Mouse (Mus musculus) MEL (cell line): Measurements from ENCODE around the gene Ehbp1. TPM values are rescaled to one million over a fixed set of nuclear protein-coding genes. Genes with fewer than 3 reads are reported as not detected.

Experiments used
- DNase-seq: peaks from one replicate; pipeline ENCODE4 v3.0.0; 2011; ENCODE audit warnings: low read depth, low spot score
- H3K27ac ChIP-seq: 2 replicates; pipeline ENCODE4 v1.5.1; 2012; ENCODE audit warnings: low read depth, mild to moderate bottlenecking, control low read depth, low read length, moderate library complexity; ENCODE audit not compliant: control insufficient read depth
- H3K27me3 ChIP-seq, 2 experiments: fragments of 150-350 bp in 1 of 2; sonication (generic) in 1 of 2; 2 replicates each; pipeline ENCODE4 v1.6.1; 2012; ENCODE audit warnings: low read length in 2 of 2, mild to moderate bottlenecking in 2 of 2, improper control_type of control experiment in 1 of 2, moderate library complexity in 1 of 2; ENCODE audit not compliant: insufficient read depth in 2 of 2, control insufficient read depth in 1 of 2
- H3K36me3 ChIP-seq, 2 experiments: 2 replicates each; pipeline ENCODE4 v1.6.1; 2012 to 2014; ENCODE audit warnings: low read length in 2 of 2, improper control_type of control experiment in 1 of 2, inconsistent platforms in 1 of 2, mild to moderate bottlenecking in 1 of 2; ENCODE audit not compliant: insufficient read depth in 2 of 2, control insufficient read depth in 1 of 2
- H3K4me1 ChIP-seq, 2 experiments: fragments of 150-350 bp in 1 of 2; sonication (generic) in 1 of 2; 2 replicates each; pipeline ENCODE4 v1.6.1; 2012; ENCODE audit warnings: low read length in 2 of 2, improper control_type of control experiment in 1 of 2, mild to moderate bottlenecking in 1 of 2; ENCODE audit not compliant: insufficient read depth in 2 of 2, control insufficient read depth in 1 of 2
- H3K4me3 ChIP-seq, 2 experiments: fragments of 150-350 bp in 1 of 2; sonication (generic) in 1 of 2; 2 replicates each; pipeline ENCODE4 v1.5.1; 2012; ENCODE audit warnings: low read depth in 2 of 2, low read length in 2 of 2, mild to moderate bottlenecking in 2 of 2, moderate library complexity in 2 of 2, control low read depth in 1 of 2, improper control_type of control experiment in 1 of 2; ENCODE audit not compliant: control insufficient read depth in 1 of 2, insufficient read depth in 1 of 2
- H3K79me2 ChIP-seq: 2 replicates; pipeline ENCODE4 v1.6.1; 2012; ENCODE audit warnings: mild to moderate bottlenecking, low read length, moderate library complexity; ENCODE audit not compliant: control insufficient read depth, poor library complexity, insufficient read depth
- H3K9ac ChIP-seq: 2 replicates; pipeline ENCODE4 v1.6.1; 2012; ENCODE audit warnings: low read depth, mild to moderate bottlenecking, control low read depth, low read length, moderate library complexity; ENCODE audit not compliant: control insufficient read depth, poor library complexity, severe bottlenecking
- H3K9me3 ChIP-seq: fragments of 150-350 bp; sonication (generic); replicated peaks from 2 replicates; pipeline ENCODE4 v1.6.1; 2012; ENCODE audit warnings: mild to moderate bottlenecking, low read length, improper control_type of control experiment, moderate library complexity; ENCODE audit not compliant: insufficient read depth
- BHLHE40 ChIP-seq: IDR thresholded peaks from 2 replicates; pipeline ENCODE4 v1.6.1; 2012; ENCODE audit warnings: low read depth, mild to moderate bottlenecking, inconsistent platforms, low read length, improper control_type of control experiment, borderline replicate concordance
- CHD1 ChIP-seq: IDR thresholded peaks from 2 replicates; pipeline ENCODE4 v1.6.1; 2012; ENCODE audit warnings: low read depth, mild to moderate bottlenecking, inconsistent platforms, low read length, improper control_type of control experiment
- CHD2 ChIP-seq: IDR thresholded peaks from 2 replicates; pipeline ENCODE4 v1.6.1; 2011; ENCODE audit warnings: low read length, improper control_type of control experiment
- E2F4 ChIP-seq: IDR thresholded peaks from 2 replicates; pipeline ENCODE4 v1.6.1; 2011; ENCODE audit warnings: low read depth, low read length, improper control_type of control experiment, borderline replicate concordance
- ELF1 ChIP-seq: IDR thresholded peaks from 2 replicates; pipeline ENCODE4 v1.6.1; 2014; ENCODE audit warnings: low read depth, mild to moderate bottlenecking, inconsistent platforms, low read length, improper control_type of control experiment, moderate library complexity
- ETS1 ChIP-seq: IDR thresholded peaks from 2 replicates; pipeline ENCODE4 v1.6.1; 2012; ENCODE audit warnings: low read depth, mild to moderate bottlenecking, inconsistent platforms, low read length, improper control_type of control experiment, moderate library complexity
- HCFC1 ChIP-seq: IDR thresholded peaks from 2 replicates; pipeline ENCODE4 v1.6.1; 2012; ENCODE audit warnings: low read depth, mild to moderate bottlenecking, inconsistent platforms, low read length, improper control_type of control experiment, moderate library complexity
- JUND ChIP-seq: IDR thresholded peaks from 2 replicates; pipeline ENCODE4 v1.6.1; 2011; ENCODE audit warnings: low read depth, mild to moderate bottlenecking, improper control_type of control experiment, low read length
- KAT2A ChIP-seq: conservative IDR thresholded peaks from 2 replicates; pipeline ENCODE4 v1.6.1; 2012; ENCODE audit warnings: low read depth, low read length, improper control_type of control experiment, inconsistent platforms
- MAZ ChIP-seq: IDR thresholded peaks from 2 replicates; pipeline ENCODE4 v1.6.1; 2012; ENCODE audit warnings: low read depth, mild to moderate bottlenecking, inconsistent platforms, low read length, improper control_type of control experiment
- MYC ChIP-seq: IDR thresholded peaks from 2 replicates; pipeline ENCODE4 v1.6.1; 2011; ENCODE audit warnings: low read depth, mild to moderate bottlenecking, low read length, improper control_type of control experiment, moderate library complexity
- NRF1 ChIP-seq: IDR thresholded peaks from 2 replicates; pipeline ENCODE4 v1.6.1; 2014; ENCODE audit warnings: low read depth, mild to moderate bottlenecking, inconsistent platforms, low read length, improper control_type of control experiment, moderate library complexity; ENCODE audit not compliant: poor library complexity, insufficient read depth, severe bottlenecking
- POLR2AphosphoS2 ChIP-seq: IDR thresholded peaks from 2 replicates; pipeline ENCODE4 v1.6.1; 2011; ENCODE audit warnings: low read length, improper control_type of control experiment
- RAD21 ChIP-seq: IDR thresholded peaks from 2 replicates; pipeline ENCODE4 v1.6.1; 2011; ENCODE audit warnings: mild to moderate bottlenecking, low read depth, low read length, improper control_type of control experiment
- RCOR1 ChIP-seq: IDR thresholded peaks from 2 replicates; pipeline ENCODE4 v1.6.1; 2012; ENCODE audit warnings: low read depth, mild to moderate bottlenecking, inconsistent platforms, low read length, improper control_type of control experiment
- SIN3A ChIP-seq: IDR thresholded peaks from 2 replicates; pipeline ENCODE4 v1.6.1; 2012; ENCODE audit warnings: low read length, improper control_type of control experiment, inconsistent platforms
- UBTF ChIP-seq: IDR thresholded peaks from 2 replicates; pipeline ENCODE4 v1.6.1; 2012; ENCODE audit warnings: low read depth, mild to moderate bottlenecking, inconsistent platforms, low read length, improper control_type of control experiment, moderate library complexity, borderline replicate concordance; ENCODE audit not compliant: insufficient read depth
- ZC3H11A ChIP-seq: IDR thresholded peaks from 2 replicates; pipeline ENCODE4 v1.6.1; 2012; ENCODE audit warnings: low read depth, mild to moderate bottlenecking, inconsistent platforms, low read length, improper control_type of control experiment
- ZMIZ1 ChIP-seq: IDR thresholded peaks from 2 replicates; pipeline ENCODE4 v1.6.1; 2012; ENCODE audit warnings: low read depth, mild to moderate bottlenecking, inconsistent platforms, low read length, improper control_type of control experiment, moderate library complexity
- ZNF384 ChIP-seq: IDR thresholded peaks from 2 replicates; pipeline ENCODE4 v1.6.1; 2012; ENCODE audit warnings: low read depth, mild to moderate bottlenecking, inconsistent platforms, low read length, improper control_type of control experiment
- polyA plus RNA-seq, 2 experiments: library from polyadenylated mRNA; stranded (reverse) in 1 of 2; unstranded in 1 of 2; fragments of >175 nt in 1 of 2; fragments of >200 nt in 1 of 2; gene quantifications; 2 replicates each; pipeline versions ENCODE4 v1.2.1 to v1.2.4; 2012; ENCODE audit warnings: low replicate concordance in 2 of 2, low read depth in 1 of 2; ENCODE audit not compliant: insufficient read length in 2 of 2, insufficient read depth in 1 of 2, missing spikeins in 1 of 2
- total RNA-seq: library from RNA; depleted of rRNA; stranded (reverse); fragments of 300-350 nt; gene quantifications from 2 replicates; pipeline ENCODE4 v1.2.3, GENCODE M21; 2012

Gene Ehbp1
- total and polyA plus RNA-seq, 3 experiments = 3.6 to 3.7 TPM; not detected in 1

DNA sequence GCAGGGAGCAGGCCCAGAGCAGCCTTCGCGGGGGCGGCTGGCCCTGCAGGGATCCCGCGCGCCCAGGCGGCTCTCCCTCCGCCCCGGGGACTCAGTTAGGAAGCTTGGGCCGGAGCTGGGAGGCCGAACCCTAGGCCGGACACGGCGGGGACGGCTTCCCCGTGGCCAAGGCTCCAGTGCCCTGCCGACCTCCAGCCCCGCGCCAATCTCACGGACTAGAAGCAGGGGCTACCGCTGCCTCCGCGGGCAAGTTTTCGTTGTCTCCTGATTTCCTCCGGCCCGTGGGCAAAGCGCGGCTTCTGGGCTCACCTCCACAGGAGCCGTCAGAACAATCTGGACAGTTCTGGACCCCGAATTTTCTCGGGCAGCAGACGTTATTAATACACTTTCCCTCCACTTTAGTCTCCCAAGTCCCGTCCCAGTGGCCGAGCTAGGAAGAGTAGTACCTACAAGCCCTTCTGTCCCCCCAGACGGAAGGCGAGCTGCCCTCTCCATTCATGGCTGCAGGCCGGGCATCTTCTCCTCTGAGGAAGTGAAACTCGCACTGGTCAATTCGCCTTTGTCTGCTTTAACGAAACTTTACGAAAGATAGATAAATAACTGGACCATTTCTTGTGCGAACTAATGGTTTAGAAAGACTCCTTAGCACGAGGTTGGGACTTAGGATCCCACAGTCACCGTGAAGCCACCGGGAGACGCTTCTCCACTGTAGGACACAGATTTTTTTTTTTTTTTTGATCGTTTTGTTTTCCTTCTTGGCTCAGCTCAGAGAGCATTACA, 348.3 kb downstream of the Ehbp1 start:
- DNase-seq = no peak
- no peak overlapping the region for H3K27ac ChIP-seq
- H3K9ac ChIP-seq = no peak overlapping the region
- H3K9me3 ChIP-seq = no peaks in the 10 kb centered on the region
- H3K36me3 ChIP-seq = no peaks in the 10 kb centered on the region
- TF ChIP-seq CHD2 (no peak), KAT2A (no peak), ZC3H11A (no peak), ZMIZ1 (no peak), MYC (no peak), HCFC1 (no peak), RAD21 (no peak), ETS1 (no peak), ELF1 (no peak), RCOR1 (no peak), NRF1 (no peak), BHLHE40 (no peak), JUND (no peak), E2F4 (no peak), MAZ (no peak), CHD1 (no peak), UBTF (no peak), SIN3A (no peak), ZNF384 (no peak), POLR2AphosphoS2 (no peak)
- H3K4me3 ChIP-seq = no peak overlapping the region
- no peaks in the 10 kb centered on the region for H3K79me2 ChIP-seq
- no peaks in the 10 kb centered on the region; a peak in 1 of 4 replicates for H3K27me3 ChIP-seq
- H3K4me1 ChIP-seq = no peaks in the 10 kb centered on the region
